Mouse (Mus musculus): ENCODE results near the gene Olfr1156. TPM values are rescaled to one million over a fixed set of nuclear protein-coding genes. Genes with fewer than 3 reads are reported as not detected.

Olfr1156 gene
- 0.11 TPM for polyA plus RNA-seq (2017; shearing (Covaris generic))

GRCm38 (mm10) chr2:87953000-87953399 is at the start of gene Olfr1156:
Olfr1156 (minus strand) TSS chr2:87953100.

GRCm38 (mm10) chr2:87989813-87990212 is 36.9 kb upstream of the Olfr1156 start, which contains the start of gene Olfr1158:
Olfr1158 (plus strand) TSS chr2:87990113.

GRCm38 (mm10) chr2:87974563-87974962 is 21.7 kb upstream of the Olfr1156 start, which contains the start of gene Olfr74:
Olfr74 (minus strand) TSS chr2:87974663.

GRCm38 (mm10) chr2:87968199-87968598 is 15.3 kb upstream of the Olfr1156 start, which contains the start of gene Olfr1157:
Olfr1157 (minus strand) TSS chr2:87968299.

GRCm38 (mm10) chr2:87945037-87945436 is 7.9 kb downstream of the Olfr1156 start, which contains the start of gene Olfr1155:
Olfr1155 (minus strand) TSS chr2:87945137.

GRCm38 (mm10) chr2:87905066-87905465 is 47.8 kb downstream of the Olfr1156 start, which contains the start of gene Olfr1154:
Olfr1154 (minus strand) TSS chr2:87905166.

Other genes starting within 250 kb of the Olfr1156 start
- not detected for gene Olfr1137, start 239.9 kb downstream of the Olfr1156 start, polyA plus RNA-seq (2017; shearing (Covaris generic))
- gene Olfr1138, start 213.1 kb downstream of the Olfr1156 start, polyA plus RNA-seq (2017; shearing (Covaris generic)): not detected
- gene Olfr1140, start 209.3 kb downstream of the Olfr1156 start, polyA plus RNA-seq (2017; shearing (Covaris generic)): not detected
- gene Olfr1141, start 199.1 kb downstream of the Olfr1156 start, polyA plus RNA-seq (2017; shearing (Covaris generic)): not detected
- not detected for gene Olfr152, start 173.6 kb downstream of the Olfr1156 start, polyA plus RNA-seq (2017; shearing (Covaris generic))
- gene Olfr1143, start 152.5 kb downstream of the Olfr1156 start, polyA plus RNA-seq (2017; shearing (Covaris generic)): not detected
- not detected for gene Olfr1145, start 143.3 kb downstream of the Olfr1156 start, polyA plus RNA-seq (2017; shearing (Covaris generic))
- gene Olfr1148, start 122.6 kb downstream of the Olfr1156 start, polyA plus RNA-seq (2017; shearing (Covaris generic)): not detected
- not detected for gene Olfr1150-ps1, start 109.1 kb downstream of the Olfr1156 start, polyA plus RNA-seq (2017; shearing (Covaris generic))
- not detected for gene Olfr1151, start 97.2 kb downstream of the Olfr1156 start, polyA plus RNA-seq (2017; shearing (Covaris generic))
- gene Olfr1152, start 86.6 kb downstream of the Olfr1156 start, polyA plus RNA-seq (2017; shearing (Covaris generic)): 0.04 TPM
- gene Olfr1153, start 58.1 kb downstream of the Olfr1156 start, polyA plus RNA-seq (2017; shearing (Covaris generic)): not detected
- gene Olfr1154, start 47.9 kb downstream of the Olfr1156 start, polyA plus RNA-seq (2017; shearing (Covaris generic)): not detected
- gene Olfr1155, start 8.0 kb downstream of the Olfr1156 start, polyA plus RNA-seq (2017; shearing (Covaris generic)): not detected
- not detected for gene Olfr1157, start 15.2 kb upstream of the Olfr1156 start, polyA plus RNA-seq (2017; shearing (Covaris generic))
- not detected for gene Olfr74, start 21.6 kb upstream of the Olfr1156 start, polyA plus RNA-seq (2017; shearing (Covaris generic))
- not detected for gene Olfr1158, start 37.0 kb upstream of the Olfr1156 start, polyA plus RNA-seq (2017; shearing (Covaris generic))
- gene Olfr1160, start 55.2 kb upstream of the Olfr1156 start, polyA plus RNA-seq (2017; shearing (Covaris generic)): not detected
- not detected for gene Olfr1161, start 69.7 kb upstream of the Olfr1156 start, polyA plus RNA-seq (2017; shearing (Covaris generic))
- not detected for gene Olfr73, start 84.6 kb upstream of the Olfr1156 start, polyA plus RNA-seq (2017; shearing (Covaris generic))
- not detected for gene Olfr1162, start 98.0 kb upstream of the Olfr1156 start, polyA plus RNA-seq (2017; shearing (Covaris generic))
- gene Olfr1163, start 118.7 kb upstream of the Olfr1156 start, polyA plus RNA-seq (2017; shearing (Covaris generic)): not detected
- not detected for gene Olfr1164, start 140.9 kb upstream of the Olfr1156 start, polyA plus RNA-seq (2017; shearing (Covaris generic))
- not detected for gene Olfr1166, start 175.2 kb upstream of the Olfr1156 start, polyA plus RNA-seq (2017; shearing (Covaris generic))
- gene Olfr1167, start 202.1 kb upstream of the Olfr1156 start, polyA plus RNA-seq (2017; shearing (Covaris generic)): not detected
- gene Olfr1168, start 228.8 kb upstream of the Olfr1156 start, polyA plus RNA-seq (2017; shearing (Covaris generic)): not detected